Mouse (Mus musculus): Measurements from ENCODE around the gene Stard10. TPM values are rescaled to one million over a fixed set of nuclear protein-coding genes. Genes with fewer than 3 reads are reported as not detected.

Gene Stard10
- total RNA-seq, 2 experiments from 2014 or later, result 38.1 to 90.0 TPM

GRCm38 (mm10) chr7:101301881-101302456, 14.9 kb upstream of the Stard10 start, which contains the start of gene Atg16l2:
TSS of gene Atg16l2 (minus strand) at chr7:101302251.
- peak; percentile 91 to 93 for DNase-seq (ENCODE audit: low spot score in 2 of 2)

DNA sequence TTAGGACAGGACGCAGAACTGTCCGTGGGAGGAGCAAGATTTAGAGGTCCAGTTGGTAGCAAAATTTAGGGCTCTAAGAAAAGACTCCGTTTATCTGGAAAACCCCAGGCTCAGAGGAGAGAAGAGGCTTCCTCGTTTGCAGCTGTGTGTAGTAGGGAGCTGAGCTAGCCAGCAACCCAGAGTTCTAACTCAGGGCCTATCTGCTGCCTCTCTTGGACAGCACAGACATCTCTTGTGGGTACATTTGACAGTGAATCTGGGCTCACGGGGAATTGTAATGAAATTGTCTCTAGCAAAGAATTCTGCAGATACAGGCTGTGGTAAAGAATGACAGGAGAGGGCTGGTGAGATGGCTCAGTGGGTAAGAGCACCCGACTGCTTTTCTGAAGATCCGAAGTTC, 14.2 kb upstream of the Stard10 start:
- DNase-seq (ENCODE audit: low spot score in 2 of 2), result no peak

DNA sequence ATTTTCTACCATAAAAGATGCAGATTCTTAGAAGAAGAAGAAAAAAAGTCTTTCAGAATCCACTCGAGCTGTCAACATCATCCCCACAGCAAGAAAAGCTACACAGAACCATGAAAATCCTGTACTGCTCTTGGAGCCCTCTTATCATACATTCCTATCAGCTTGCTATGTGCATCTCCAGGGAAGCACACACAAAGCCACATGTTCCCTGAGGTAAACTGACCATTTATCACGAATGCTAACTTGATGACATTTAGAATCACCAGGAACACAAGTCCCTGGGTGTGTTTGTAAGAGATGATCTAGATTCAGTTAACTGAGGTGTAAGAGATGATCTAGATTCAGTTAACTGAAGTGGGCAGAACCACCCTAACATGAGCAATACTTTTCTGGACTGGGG, 10.0 kb upstream of the Stard10 start:
- DNase-seq (ENCODE audit: low spot score in 2 of 2), result no peak

DNA sequence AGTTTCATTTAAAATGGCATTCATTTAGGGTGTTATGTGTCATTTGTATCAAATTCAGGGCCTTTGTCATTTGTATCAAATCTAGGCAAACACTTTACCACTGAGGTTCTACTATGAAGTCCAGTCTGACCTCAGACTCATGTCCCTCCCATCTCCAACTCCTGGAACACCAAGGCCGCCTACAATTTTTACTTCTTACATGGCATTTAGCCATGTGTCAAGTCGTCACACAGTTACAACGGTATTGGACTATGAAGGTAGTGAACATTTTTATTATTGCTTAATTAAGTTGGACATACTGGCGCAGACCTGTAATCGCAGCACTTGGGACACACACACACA, 6.9 kb upstream of the Stard10 start:
- no peak for DNase-seq (ENCODE audit: low spot score in 2 of 2)

DNA sequence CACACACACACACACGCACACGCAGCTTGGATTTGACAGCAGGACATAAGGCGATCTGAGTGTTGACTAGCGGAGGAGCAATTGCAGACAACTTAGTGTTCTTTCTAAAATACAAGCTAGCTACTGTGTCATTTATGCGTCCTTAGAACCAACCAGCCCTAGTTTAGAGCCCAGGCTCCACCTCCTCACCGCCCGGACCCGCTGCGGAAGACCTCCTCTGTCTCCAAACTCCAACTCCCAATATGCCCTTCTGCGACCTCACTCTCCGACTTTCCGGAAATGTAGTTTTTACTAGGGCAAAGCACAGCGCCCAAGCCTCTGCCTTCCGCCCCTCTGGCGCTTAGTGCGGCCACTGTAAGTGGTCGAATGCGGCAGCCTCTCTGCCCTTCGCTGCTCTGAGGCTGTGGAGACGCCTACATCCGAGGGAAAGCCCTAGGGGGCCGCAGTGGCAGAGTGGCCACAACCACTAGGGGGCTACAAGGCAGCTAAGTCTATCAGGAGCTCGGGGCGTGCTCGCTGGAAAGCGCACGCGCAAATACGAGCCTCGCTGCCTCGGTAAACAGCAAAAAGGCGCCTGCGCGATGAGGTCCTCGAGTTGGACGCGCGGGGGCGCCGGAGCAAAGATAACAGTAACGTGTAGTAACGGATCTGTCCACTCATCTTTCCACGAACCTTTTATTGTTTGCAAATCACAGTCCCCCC, 6.4 kb upstream of the Stard10 start:
- peak; percentile 94 to 96 for DNase-seq (ENCODE audit: low spot score in 2 of 2)

DNA sequence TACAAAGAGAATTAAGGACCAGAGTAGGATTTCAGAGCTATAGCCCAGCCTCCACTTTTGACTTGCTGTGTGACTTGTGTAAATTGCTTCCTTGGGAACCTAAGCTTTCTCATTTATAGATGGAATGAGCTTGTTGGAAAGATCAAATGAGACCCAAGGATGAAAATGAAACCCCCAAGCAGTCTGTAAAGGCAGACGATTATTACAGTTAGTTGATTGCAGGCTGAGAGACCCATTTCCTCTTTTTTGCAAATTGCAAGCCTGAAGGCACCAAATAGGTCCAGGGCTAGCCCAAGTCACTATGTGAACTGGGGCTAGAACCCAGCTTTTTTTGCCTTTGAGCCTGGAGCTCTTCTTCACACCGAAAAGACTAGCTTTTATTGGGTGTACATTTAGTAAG, 5.8 kb upstream of the Stard10 start:
- no peak for DNase-seq (ENCODE audit: low spot score in 2 of 2)

GRCm38 (mm10) chr7:101313033-101313432, 3.9 kb upstream of the Stard10 start:
- DNase-seq (ENCODE audit: low spot score in 2 of 2), result no peak

DNA sequence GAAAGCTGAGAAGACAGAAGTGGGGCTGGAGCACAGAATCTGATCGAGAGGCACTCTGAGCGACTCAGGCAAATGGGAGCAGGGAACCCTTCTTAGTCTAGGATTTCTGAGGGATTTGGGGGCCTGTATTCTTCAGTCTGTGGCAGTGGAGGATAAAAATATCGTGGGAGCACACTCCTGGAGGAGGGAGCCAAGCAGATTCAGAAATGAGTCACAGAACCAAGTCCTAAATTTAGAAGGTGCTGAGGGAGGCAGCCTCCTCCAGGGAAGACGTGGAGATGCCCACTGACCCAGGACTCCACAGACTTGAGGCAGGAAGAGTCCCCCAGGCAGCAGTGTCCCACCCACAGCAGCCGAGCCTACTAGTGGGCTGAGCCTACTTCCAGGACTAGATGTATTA, 2.5 kb upstream of the Stard10 start:
- no peak for DNase-seq (ENCODE audit: low spot score in 2 of 2)

DNA sequence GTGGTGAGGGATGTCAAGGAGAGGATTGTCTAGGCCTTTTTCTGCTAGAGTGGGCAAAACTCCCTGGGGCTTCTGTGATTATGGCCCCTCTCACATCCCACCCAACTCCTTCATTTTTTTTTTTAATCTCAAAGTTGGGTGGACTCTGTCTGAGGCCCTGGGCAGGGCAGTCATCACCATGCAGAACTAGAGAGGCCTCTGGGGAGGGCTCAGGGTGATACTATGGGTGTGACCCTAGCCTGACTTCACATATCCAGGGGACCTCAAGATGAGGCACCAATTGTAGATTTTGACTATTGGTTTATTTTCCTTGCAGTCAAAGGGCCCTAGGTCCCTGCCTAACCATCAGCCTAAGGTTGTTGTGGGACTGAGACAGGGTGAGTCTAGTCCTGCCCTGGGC, 1.2 kb upstream of the Stard10 start:
- no peak for DNase-seq (ENCODE audit: low spot score in 2 of 2)

DNA sequence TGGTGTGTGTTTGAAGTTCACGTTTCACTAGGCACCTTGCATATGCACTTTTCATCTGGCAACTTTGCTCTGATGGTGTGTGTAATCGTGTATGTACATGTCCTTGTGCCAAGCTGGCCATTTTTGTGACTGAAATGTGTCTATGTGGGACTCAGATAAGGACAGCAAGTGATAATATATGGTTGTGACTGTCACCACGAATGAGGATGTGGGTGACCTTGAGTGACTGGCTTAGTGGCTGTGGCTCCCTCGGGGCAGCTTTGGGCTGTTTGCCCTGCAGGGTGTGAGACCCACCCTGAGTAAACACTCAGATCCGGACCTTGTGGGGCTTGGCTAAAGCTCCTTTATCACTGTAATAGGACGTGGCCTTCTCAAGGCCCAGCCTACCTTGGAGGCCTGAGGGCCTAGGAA, 290 bp upstream of the Stard10 start:
- DNase-seq (ENCODE audit: low spot score in 2 of 2), result no peak

DNA sequence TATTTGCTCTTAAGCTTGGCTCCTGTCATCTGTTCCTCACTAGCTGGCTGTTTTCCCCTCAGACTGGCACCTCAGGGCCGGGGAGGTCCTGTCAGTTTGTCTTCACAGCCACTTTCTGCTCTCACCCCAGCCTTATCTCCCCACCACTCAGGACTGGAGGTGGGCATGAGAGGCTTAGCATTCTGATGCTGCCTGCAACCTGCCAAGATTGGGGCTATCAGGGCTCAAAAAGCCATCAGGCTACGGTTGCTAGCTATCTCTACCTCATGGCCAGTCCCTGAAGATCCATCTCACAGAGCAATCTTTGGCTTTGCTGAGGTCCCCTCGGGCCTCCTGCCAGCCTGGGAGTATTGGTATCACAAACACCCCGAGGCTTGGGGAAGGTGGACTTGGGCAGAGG, 2.0 kb downstream of the Stard10 start:
- no peak for DNase-seq (ENCODE audit: low spot score in 2 of 2)

GRCm38 (mm10) chr7:101319796-101320195, 2.9 kb downstream of the Stard10 start:
- DNase-seq (ENCODE audit: low spot score in 2 of 2), result no peak

GRCm38 (mm10) chr7:101320399-101321217, 3.7 kb downstream of the Stard10 start:
- DNase-seq (ENCODE audit: low spot score in 2 of 2), result peak; percentile 35 to 52

DNA sequence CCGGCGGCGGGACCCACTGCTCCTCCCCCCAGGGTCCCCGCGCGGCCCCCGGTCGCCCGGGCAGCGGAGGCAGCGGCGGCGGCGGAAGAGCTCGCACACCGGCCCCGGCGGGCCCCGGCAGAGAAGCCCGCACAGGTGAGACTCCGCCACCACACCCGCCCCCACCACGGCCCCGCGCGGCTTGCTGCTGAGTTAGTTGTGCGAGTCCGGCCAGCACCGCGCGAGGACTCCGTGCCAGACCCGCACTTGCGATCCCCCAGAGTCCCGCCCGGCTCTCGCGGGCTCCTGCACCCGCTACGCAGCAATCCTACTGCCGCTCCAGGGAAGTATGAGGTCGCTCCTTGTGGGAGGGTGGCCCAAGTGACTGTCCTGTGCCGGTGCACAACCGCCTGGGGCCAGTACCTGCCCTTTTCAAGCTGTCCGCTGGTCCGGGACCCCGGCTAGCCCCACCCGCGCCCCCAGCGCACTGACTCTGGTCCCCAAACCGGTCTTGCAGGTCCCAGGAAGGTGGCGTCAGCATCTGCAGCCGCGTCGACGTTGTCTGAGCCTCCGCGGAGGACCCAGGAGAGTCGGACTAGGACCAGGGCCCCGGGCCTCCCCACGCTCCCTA, 4.4 kb downstream of the Stard10 start:
- peak; percentile 41 to 48 for DNase-seq (ENCODE audit: low spot score in 2 of 2)

- DNase-seq (ENCODE audit: low spot score in 2 of 2), result no peak
These were observed 6.3 kb downstream of the Stard10 start for GRCm38 (mm10) chr7:101323141-101323594.

DNA sequence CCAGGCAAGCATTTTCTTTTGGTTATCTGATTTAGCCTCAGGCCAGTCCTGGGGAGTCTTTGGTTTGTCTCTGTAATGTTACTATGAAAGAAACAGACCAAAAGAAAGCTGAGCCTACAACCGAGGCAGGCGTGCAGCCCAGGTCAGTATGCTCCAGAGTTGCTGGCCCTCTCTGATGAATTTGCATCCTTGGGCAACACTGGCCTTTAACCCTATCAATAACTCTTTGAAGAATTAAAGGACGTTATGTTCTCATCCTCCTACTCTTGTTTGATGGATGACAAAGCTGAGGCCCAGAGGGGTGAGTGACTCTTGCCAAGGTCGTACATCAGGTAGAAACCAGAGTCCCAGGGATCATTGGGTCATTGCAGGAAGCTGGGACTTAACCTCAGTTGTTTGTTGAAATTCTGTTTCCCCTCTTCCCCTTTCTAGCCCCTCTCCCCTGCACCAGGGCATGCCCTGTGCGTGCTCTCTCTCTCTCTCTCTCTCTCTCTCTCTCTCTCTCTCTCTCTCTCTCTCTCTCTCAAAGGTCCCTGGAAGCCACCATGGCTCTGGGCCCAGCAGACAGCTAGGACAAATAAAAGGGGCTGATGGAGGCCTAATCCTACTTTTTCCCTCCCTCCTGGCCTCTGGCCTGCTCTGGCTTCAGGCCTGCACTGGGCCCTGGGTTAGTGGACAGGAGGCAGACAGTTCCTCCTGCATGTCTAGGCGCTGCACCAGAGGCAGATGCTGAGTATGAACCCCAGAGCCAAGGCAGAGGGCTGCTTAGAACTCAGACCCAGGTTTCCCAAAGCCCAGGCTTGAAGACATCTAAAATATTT, 7.5 kb downstream of the Stard10 start:
- DNase-seq (ENCODE audit: low spot score in 2 of 2), result no peak

GRCm38 (mm10) chr7:101326006-101326405, 9.1 kb downstream of the Stard10 start:
- DNase-seq (ENCODE audit: low spot score in 2 of 2), result no peak

DNA sequence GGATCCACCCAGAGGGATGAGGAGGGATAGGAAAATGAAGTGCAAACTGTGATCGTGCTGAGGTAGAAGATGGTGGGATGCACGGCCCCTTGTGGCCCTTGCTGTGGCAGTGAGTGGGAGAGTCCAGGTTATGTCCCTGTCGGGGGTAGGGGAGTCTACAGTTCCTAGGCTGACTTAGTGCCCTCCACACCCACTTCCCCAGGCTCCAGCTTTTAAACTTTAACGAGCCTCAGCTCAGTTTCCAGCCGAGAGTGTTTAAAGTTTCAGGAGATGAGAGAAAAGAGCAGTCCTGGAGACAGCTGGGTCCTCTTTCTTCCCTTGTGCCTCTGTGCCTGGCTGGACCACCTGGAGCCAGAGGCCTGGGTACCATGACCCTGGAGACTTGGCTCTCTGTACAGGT, 10.4 kb downstream of the Stard10 start:
- no peak for DNase-seq (ENCODE audit: low spot score in 2 of 2)

- no peak for DNase-seq (ENCODE audit: low spot score in 2 of 2)
These were observed 10.9 kb downstream of the Stard10 start for GRCm38 (mm10) chr7:101327786-101328185.

- no peak for DNase-seq (ENCODE audit: low spot score in 2 of 2)
These were observed 11.8 kb downstream of the Stard10 start for GRCm38 (mm10) chr7:101328621-101329158.

DNA sequence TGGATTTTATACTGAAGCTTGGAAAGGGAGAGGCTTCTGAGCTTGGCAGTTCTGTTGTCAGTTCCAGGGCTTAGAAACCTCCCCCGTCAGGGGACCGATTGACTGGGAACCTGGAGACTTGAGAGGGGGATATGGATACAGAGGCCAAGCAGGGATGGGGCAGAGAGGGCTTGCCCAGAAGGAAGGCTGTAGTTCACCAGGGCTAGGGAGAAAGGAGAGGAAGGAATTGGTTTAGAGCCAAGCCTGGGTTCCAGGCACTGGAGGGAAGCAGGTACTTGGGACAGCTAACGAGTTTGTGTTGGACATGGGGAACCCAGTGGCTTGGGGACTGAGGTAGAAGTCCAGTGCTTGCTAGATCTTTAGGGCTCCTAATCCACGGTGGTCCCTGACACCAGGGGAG, 12.7 kb downstream of the Stard10 start:
- DNase-seq (ENCODE audit: low spot score in 2 of 2), result no peak

All from adrenal gland, adult 18-20 months (tissue).